Mouse (Mus musculus): Measurements from ENCODE around the gene Dpy19l3. TPM values are rescaled to one million over a fixed set of nuclear protein-coding genes. Genes with fewer than 3 reads are reported as not detected.

Dpy19l3 gene
- polyA plus RNA-seq, 1 experiment from 2014 or later: 27.8 TPM

- peak overlapping the region; percentile 60; the same call in 1 of the 2 replicates for H3K27ac ChIP-seq
- H3K4me2 ChIP-seq: peak overlapping the region; percentile 29
- 39% methylated on average over 11 of the region's 11 CpGs for WGBS
- ATAC-seq (ENCODE audit: insufficient number of reproducible peaks, low FRiP score, low TSS enrichment, low read depth): no peak
- H3K9me3 ChIP-seq: no peaks in the 10 kb centered on the region
- H3K4me1 ChIP-seq: peaks cover 16% of the 10 kb centered on the region
- H3K27me3 ChIP-seq: no peaks in the 10 kb centered on the region
- peaks cover 11% of the 10 kb centered on the region; the same call in 1 of the 2 replicates for H3K36me3 ChIP-seq
- no peak overlapping the region for H3K9ac ChIP-seq
- no peak overlapping the region for H3K4me3 ChIP-seq
Measured at GRCm38 (mm10) chr7:35686216-35686615, 68.0 kb downstream of the Dpy19l3 start.

DNA sequence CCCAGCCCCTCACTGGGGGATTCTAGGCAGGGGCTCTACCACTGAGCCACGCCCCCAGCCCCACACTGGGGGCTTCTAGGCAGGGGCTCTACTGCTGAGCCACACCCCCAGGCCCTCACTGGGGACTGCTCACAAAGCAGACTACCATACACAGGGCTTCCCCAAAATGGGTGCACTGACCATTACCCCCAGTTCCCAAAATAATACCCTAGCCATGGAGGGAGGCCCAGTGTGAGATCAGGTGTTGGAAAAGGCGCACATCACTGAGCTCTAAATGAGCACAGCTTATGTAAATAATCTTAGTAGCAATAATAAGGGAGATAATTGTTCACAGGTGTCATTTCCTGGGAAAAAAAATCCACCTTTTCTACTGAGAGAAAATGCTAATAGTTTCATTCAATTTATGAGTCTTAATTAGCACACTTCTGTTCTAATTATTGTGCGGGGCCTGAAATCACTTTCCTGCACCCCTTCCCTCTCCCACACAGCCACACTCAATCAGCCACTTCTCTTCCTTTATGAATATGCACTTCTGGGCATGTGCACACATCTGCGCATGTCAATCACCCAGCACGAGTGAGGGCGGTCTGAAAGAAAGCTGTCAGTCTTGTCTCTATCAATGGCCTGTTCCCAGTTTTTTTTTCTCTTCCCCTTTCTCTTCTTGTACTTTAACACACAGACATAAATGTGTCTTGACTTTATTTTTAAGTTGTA, 70.7 kb downstream of the Dpy19l3 start:
- Histone ChIP-seq H3K9ac (no peak overlapping the region), H3K27me3 (no peaks in the 10 kb centered on the region), H3K4me3 (no peak overlapping the region), H3K4me1 (peaks cover 14% of the 10 kb centered on the region), H3K36me3 (no peaks in the 10 kb centered on the region), H3K9me3 (no peaks in the 10 kb centered on the region), H3K4me2 (no peak overlapping the region), H3K27ac (no peak overlapping the region)
- ATAC-seq (ENCODE audit: insufficient number of reproducible peaks, low FRiP score, low TSS enrichment, low read depth): no peak
- WGBS: 75% methylated on average over 6 of the region's 6 CpGs

DNA sequence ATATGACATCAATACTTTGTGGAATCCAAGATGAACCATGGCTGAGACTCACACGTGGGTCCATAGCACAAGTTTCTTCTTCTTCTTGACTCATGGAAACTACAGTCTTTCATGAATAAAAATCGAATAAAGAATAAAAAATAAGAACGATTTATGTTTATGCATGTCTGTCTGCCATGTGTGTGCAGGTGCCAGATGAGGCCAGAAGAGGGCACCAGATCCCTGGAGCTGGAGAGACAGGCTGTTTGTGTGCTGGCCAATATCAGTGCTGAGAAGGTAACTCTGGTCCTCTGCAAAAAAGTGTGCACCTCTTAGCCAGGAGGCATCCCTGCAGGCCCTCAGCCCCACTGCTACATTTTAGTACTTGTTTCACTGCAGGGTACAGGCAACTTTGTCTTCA, 72.7 kb downstream of the Dpy19l3 start:
- peaks cover 4% of the 10 kb centered on the region; the same call in 1 of the 2 replicates for H3K4me1 ChIP-seq
- H3K4me3 ChIP-seq: no peak overlapping the region
- H3K27ac ChIP-seq: no peak overlapping the region
- no peak for ATAC-seq (ENCODE audit: insufficient number of reproducible peaks, low FRiP score, low TSS enrichment, low read depth)
- H3K9me3 ChIP-seq: no peaks in the 10 kb centered on the region
- WGBS: 73% methylated on average over 3 of the region's 3 CpGs
- H3K4me2 ChIP-seq: no peak overlapping the region
- H3K9ac ChIP-seq: no peak overlapping the region
- H3K36me3 ChIP-seq: no peaks in the 10 kb centered on the region
- H3K27me3 ChIP-seq: no peaks in the 10 kb centered on the region

GRCm38 (mm10) chr7:35678976-35679375, 75.3 kb downstream of the Dpy19l3 start:
- H3K27me3 ChIP-seq: no peaks in the 10 kb centered on the region
- H3K36me3 ChIP-seq: no peaks in the 10 kb centered on the region
- no peak overlapping the region for H3K4me3 ChIP-seq
- no peak overlapping the region for H3K9ac ChIP-seq
- no peaks in the 10 kb centered on the region for H3K9me3 ChIP-seq
- WGBS: 77% methylated on average over 4 of the region's 4 CpGs
- no peak for ATAC-seq (ENCODE audit: insufficient number of reproducible peaks, low FRiP score, low TSS enrichment, low read depth)
- H3K27ac ChIP-seq: no peak overlapping the region
- H3K4me2 ChIP-seq: no peak overlapping the region
- H3K4me1 ChIP-seq: no peaks in the 10 kb centered on the region

DNA sequence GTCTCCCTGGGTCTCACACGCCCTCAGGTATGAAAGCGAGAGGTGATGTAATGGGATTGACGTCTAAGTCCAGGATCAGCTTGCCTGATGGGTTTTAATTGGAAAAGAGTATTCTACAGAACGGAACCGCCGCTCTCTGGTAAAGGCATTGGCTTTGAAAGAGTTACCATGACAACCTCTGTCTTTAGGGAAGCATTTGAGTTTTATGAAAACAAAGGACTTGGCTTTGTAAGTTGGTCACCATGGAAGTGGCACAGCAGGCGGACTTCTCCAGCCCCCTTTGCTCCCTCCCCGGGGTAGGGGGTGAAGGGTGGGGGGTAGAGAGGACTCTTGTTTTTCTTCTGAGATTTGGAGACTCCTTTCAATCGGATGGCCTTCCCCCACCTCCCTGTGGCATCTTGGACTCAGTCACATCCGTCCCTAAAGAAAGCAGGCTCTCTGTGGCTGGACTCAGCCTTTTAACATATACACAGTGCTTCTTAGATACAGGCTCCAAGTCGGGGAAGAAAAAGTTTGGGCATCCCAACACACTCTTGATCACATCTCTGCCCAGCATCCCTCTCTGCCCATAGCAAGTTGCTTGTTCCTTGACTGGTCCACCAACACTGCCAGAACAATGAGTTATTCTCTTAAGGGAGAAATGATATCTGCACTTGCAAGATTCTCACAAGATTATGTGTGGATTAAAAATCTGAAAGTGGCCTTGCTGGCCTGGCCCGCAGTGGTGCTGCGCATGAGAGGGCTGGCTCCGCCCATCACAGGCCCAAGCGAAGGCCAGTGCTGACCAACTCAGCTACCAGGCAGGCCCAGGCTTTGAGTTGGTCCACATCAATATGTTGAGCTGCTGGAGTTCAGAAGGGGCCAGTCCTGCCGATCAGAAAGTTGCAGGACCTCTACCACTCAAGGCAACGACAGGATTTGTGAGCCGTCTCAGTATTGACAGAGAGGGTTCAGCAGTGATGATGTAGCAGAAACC, 85.9 kb downstream of the Dpy19l3 start:
- H3K4me3 ChIP-seq: no peak overlapping the region
- ATAC-seq (ENCODE audit: insufficient number of reproducible peaks, low FRiP score, low TSS enrichment, low read depth): no peak
- WGBS: 54% methylated on average over 18 of the region's 18 CpGs
- H3K4me1 ChIP-seq: no peaks in the 10 kb centered on the region
- no peak overlapping the region for H3K9ac ChIP-seq
- H3K27me3 ChIP-seq: no peaks in the 10 kb centered on the region
- no peak overlapping the region for H3K4me2 ChIP-seq
- H3K36me3 ChIP-seq: no peaks in the 10 kb centered on the region
- no peak overlapping the region for H3K27ac ChIP-seq
- no peaks in the 10 kb centered on the region for H3K9me3 ChIP-seq

DNA sequence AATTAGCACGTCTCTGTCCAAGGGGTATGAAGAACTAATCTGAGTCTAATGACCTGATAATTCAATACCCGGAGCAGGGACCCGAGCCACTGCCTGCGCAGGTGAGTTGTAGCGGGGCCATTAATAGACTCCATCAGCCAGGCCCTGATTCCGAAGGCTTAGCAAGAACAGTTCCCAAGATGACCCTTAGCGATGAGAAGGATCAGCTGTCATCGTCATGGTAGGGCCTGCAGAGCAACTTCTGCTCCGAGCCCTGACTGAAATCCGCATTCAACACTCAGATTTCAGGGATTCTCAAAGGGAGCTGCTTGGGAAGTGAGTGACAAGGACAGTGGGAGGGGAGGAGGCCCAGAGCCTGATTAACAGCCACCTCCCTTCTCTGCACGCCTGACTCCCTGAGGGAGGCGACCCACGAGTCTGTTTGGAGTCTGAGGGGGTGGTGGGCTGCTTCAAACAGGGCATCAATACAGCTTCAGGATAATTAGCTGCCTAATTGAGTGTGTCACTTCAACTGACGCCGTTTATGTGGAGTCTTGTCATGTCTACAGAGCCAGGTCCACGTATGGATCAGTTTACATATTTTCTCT, 90.4 kb downstream of the Dpy19l3 start:
- Histone ChIP-seq H3K4me1 (no peaks in the 10 kb centered on the region), H3K27me3 (no peaks in the 10 kb centered on the region), H3K27ac (no peak overlapping the region), H3K36me3 (no peaks in the 10 kb centered on the region), H3K9me3 (no peaks in the 10 kb centered on the region), H3K9ac (no peak overlapping the region), H3K4me2 (no peak overlapping the region), H3K4me3 (no peak overlapping the region)
- no peak for ATAC-seq (ENCODE audit: insufficient number of reproducible peaks, low FRiP score, low TSS enrichment, low read depth)
- 50% methylated on average over 16 of the region's 16 CpGs for WGBS

DNA sequence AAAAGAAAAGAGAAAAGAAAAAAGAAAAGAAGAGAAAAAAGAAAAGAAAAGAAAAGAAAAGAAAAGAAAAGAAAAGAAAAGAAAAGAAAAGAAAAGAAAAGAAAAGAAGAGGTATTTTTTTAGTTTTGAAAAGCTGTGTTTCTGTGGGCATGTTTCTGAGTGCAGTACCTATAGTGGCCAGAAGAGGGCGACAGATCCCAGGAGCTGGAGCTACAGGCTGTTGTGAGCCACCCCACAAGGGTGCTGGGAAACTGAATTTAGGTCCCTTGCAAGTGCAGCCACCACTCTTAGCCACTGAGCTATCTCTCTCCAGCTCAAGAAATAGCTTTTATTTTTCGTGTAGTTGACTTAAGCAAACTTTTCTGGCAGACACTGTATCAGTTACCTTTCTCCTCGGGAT, 95.1 kb downstream of the Dpy19l3 start:
- no peak overlapping the region for H3K4me2 ChIP-seq
- no peaks in the 10 kb centered on the region for H3K36me3 ChIP-seq
- no peaks in the 10 kb centered on the region for H3K4me1 ChIP-seq
- WGBS: 50% methylated on average over 3 of the region's 3 CpGs
- no peak overlapping the region for H3K4me3 ChIP-seq
- no peak overlapping the region for H3K27ac ChIP-seq
- no peak for ATAC-seq (ENCODE audit: insufficient number of reproducible peaks, low FRiP score, low TSS enrichment, low read depth)
- no peaks in the 10 kb centered on the region for H3K9me3 ChIP-seq
- H3K9ac ChIP-seq: no peak overlapping the region
- no peaks in the 10 kb centered on the region for H3K27me3 ChIP-seq

DNA sequence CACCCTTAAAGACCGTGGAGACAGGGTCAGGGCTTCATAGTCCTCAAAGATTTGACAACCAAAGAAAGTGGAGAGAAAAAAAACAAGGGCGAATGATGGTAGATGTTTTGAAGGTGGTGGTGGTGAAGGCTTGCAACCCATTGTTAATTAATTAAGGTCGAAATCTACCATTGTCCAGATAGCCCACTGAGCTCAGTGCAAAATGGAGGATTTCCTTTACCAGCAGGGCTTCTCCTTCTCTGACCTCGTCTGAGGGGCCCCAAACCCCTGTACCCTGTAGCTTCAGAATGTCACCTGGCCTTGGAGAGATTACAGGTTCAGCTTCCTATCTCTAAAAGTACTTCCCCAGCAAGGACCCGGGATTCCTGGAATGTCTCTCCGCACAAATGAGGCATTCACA, 96.4 kb downstream of the Dpy19l3 start:
- Histone ChIP-seq H3K4me2 (no peak overlapping the region), H3K27ac (no peak overlapping the region), H3K9me3 (no peaks in the 10 kb centered on the region), H3K4me3 (no peak overlapping the region), H3K36me3 (no peaks in the 10 kb centered on the region), H3K27me3 (no peaks in the 10 kb centered on the region), H3K4me1 (no peaks in the 10 kb centered on the region), H3K9ac (no peak overlapping the region)
- no peak for ATAC-seq (ENCODE audit: insufficient number of reproducible peaks, low FRiP score, low TSS enrichment, low read depth)
- 49% methylated on average over 6 of the region's 6 CpGs for WGBS

- H3K4me3 ChIP-seq: no peak overlapping the region
- no peak for ATAC-seq (ENCODE audit: insufficient number of reproducible peaks, low FRiP score, low TSS enrichment, low read depth)
- H3K4me2 ChIP-seq: no peak overlapping the region
- H3K9me3 ChIP-seq: 0 out of 2 replicates have a peak, but pooled peaks cover 3% of the 10 kb centered on the region
- H3K27ac ChIP-seq: no peak overlapping the region
- H3K4me1 ChIP-seq: peaks cover 2% of the 10 kb centered on the region; the same call in 1 of the 2 replicates
- no peaks in the 10 kb centered on the region for H3K36me3 ChIP-seq
- no peak overlapping the region for H3K9ac ChIP-seq
- no peaks in the 10 kb centered on the region for H3K27me3 ChIP-seq
- 81% methylated on average over 10 of the region's 10 CpGs for WGBS
Measured at GRCm38 (mm10) chr7:35651583-35652270, 102.5 kb downstream of the Dpy19l3 start.

DNA sequence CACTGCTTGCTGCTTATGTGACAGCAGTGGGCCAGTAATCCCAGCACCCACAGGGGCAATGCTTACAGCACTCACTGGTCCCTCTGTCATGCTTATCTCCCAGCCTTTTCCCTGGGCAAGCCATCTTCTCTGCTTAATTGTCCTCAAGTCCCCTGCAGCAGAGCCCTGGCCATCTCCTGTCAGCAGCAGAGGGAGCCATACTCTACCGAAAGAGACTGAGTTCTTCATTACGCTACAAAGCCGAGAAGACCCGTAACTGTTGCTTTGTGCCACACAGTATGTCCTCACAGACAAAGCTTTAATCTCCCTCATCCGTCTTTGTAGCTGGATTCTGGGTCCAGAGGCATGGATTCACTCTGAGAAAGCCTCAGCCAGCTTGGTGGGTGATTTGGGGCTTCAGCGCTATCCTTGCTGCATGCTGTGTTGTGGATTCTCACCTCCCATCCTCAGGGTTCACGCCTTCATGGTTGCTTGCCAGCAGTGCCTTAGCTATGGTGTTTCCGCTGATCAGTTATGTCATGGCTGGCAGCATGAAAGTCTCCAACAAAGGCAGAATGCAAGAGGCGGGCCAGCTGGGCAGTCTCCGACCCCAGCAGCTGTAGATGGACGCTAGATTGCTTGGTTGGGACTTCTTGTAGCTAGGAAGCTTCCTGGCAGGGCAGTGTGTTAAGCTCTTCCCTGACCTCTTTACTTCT, 103.4 kb downstream of the Dpy19l3 start:
- Histone ChIP-seq H3K9ac (no peak overlapping the region), H3K4me2 (no peak overlapping the region), H3K9me3 (0 out of 2 replicates have a peak, but pooled peaks cover 3% of the 10 kb centered on the region), H3K27ac (no peak overlapping the region), H3K4me1 (peaks cover 7% of the 10 kb centered on the region; the same call in 1 of the 2 replicates), H3K36me3 (no peaks in the 10 kb centered on the region), H3K27me3 (no peaks in the 10 kb centered on the region), H3K4me3 (no peak overlapping the region)
- whole genome bisulfite sequencing: 79% methylated on average over 11 of the region's 11 CpGs
- no peak for ATAC-seq (ENCODE audit: insufficient number of reproducible peaks, low FRiP score, low TSS enrichment, low read depth)

DNA sequence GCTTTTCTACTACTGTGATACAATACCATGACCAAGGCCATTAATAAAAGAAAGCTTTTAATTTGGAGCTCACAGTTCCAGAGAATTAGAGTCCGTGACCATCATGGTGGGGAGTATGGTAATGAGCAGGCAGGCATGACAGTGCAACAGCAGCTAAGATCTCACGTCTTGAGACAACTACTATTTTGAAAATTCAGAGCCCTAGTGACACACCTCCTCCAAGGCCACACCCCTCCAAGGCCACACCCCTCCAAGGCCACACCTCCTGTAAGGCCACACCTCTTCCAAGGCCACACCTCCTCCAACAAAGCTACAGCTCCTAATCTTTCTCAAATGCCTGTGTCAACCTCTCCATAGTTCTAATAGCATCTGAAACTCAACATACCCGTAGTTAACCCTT, 105.2 kb downstream of the Dpy19l3 start:
- H3K36me3 ChIP-seq: peaks cover 10% of the 10 kb centered on the region
- H3K9ac ChIP-seq: no peak overlapping the region
- 46% methylated on average over 3 of the region's 3 CpGs for WGBS
- H3K4me1 ChIP-seq: peaks cover 7% of the 10 kb centered on the region; the same call in 1 of the 2 replicates
- 0 out of 2 replicates have a peak, but pooled peaks cover 3% of the 10 kb centered on the region for H3K9me3 ChIP-seq
- no peak overlapping the region for H3K27ac ChIP-seq
- no peak for ATAC-seq (ENCODE audit: insufficient number of reproducible peaks, low FRiP score, low TSS enrichment, low read depth)
- H3K27me3 ChIP-seq: no peaks in the 10 kb centered on the region
- H3K4me3 ChIP-seq: no peak overlapping the region
- no peak overlapping the region for H3K4me2 ChIP-seq
